Comparison of ENCODE assay signal across 23 mouse cellular contexts in genomic region chr5:63469701-63470100, GRCm38 (mm10).
"Had no signal": no experiment of that assay in that cellular context is flagged by ENCODE, and none has a peak within 500 bp of the region (broad histone marks: within the 10 kb centered on the region; RNA-seq: fewer than 3 reads in every experiment).

No protein-coding gene starts in this region.

- H3K4me3 ChIP-seq: intestine, embryonic 15.5 days; kidney, embryonic 15.5 days; limb, embryonic 12.5 days; limb, embryonic 15.5 days; midbrain, embryonic 12.5 days; midbrain, embryonic 15.5 days; myocyte; neural tube, embryonic 13.5 days; stomach, embryonic 15.5 days had no signal

- H3K9me3 ChIP-seq: intestine, embryonic 15.5 days; kidney, embryonic 15.5 days; limb, embryonic 12.5 days; limb, embryonic 15.5 days; midbrain, embryonic 12.5 days; midbrain, embryonic 15.5 days; neural tube, embryonic 13.5 days; stomach, embryonic 15.5 days had no signal

- H3K27ac ChIP-seq: intestine, embryonic 15.5 days; kidney, embryonic 15.5 days; limb, embryonic 12.5 days; limb, embryonic 15.5 days; liver, embryonic 14.5 days; macrophage; midbrain, embryonic 12.5 days; midbrain, embryonic 15.5 days; neural tube, embryonic 13.5 days; stomach, embryonic 15.5 days had no signal

- H3K9ac ChIP-seq: intestine, embryonic 15.5 days; kidney, embryonic 15.5 days; limb, embryonic 12.5 days; limb, embryonic 15.5 days; liver, embryonic 14.5 days; liver, postnatal 0 days; lung, embryonic 14.5 days; midbrain, embryonic 12.5 days; midbrain, embryonic 15.5 days; neural tube, embryonic 13.5 days; stomach, embryonic 15.5 days had no signal

- ATAC-seq: intestine, embryonic 15.5 days; liver, postnatal 0 days; lung, postnatal 0 days; midbrain, embryonic 15.5 days had no signal

- H3K36me3 ChIP-seq: intestine, embryonic 15.5 days; kidney, embryonic 15.5 days; limb, embryonic 12.5 days; limb, embryonic 15.5 days; midbrain, embryonic 12.5 days; midbrain, embryonic 15.5 days; neural tube, embryonic 13.5 days; stomach, embryonic 15.5 days had no signal

- H3K4me2 ChIP-seq: intestine, embryonic 15.5 days; kidney, embryonic 15.5 days; limb, embryonic 12.5 days; limb, embryonic 15.5 days; liver, embryonic 11.5 days; lung, embryonic 14.5 days; midbrain, embryonic 12.5 days; midbrain, embryonic 15.5 days; neural tube, embryonic 13.5 days; stomach, embryonic 15.5 days had no signal

- H3K4me1 ChIP-seq: intestine, embryonic 15.5 days; kidney, embryonic 15.5 days; limb, embryonic 12.5 days; limb, embryonic 15.5 days; midbrain, embryonic 12.5 days; midbrain, embryonic 15.5 days; neural tube, embryonic 13.5 days; stomach, embryonic 15.5 days had no signal

- DNase-seq: kidney, adult 11 months; kidney, adult 8-10 months; kidney, postnatal 10 days; kidney, postnatal 36 days; left cerebral cortex, postnatal 4 days; liver, postnatal 0 days; lung, embryonic 14.5 days; spleen, adult 18-20 months; thymus, adult 18-20 months; thymus, postnatal 4 days had no signal

- H3K27me3 ChIP-seq: intestine, embryonic 15.5 days; kidney, embryonic 15.5 days; limb, embryonic 12.5 days; limb, embryonic 15.5 days; midbrain, embryonic 12.5 days; midbrain, embryonic 15.5 days; neural tube, embryonic 13.5 days; stomach, embryonic 15.5 days had no signal
